Mouse (Mus musculus) neural tube, embryonic 10.5 days (tissue): ENCODE data around the gene Trim14.

ENCODE experiments used
- DNase-seq: peaks from one replicate; pipeline ENCODE4 v3.0.0-alpha.2; 2017; ENCODE audit warnings: low spot score; ENCODE audit errors: extremely low spot score

Trim14 gene

DNA sequence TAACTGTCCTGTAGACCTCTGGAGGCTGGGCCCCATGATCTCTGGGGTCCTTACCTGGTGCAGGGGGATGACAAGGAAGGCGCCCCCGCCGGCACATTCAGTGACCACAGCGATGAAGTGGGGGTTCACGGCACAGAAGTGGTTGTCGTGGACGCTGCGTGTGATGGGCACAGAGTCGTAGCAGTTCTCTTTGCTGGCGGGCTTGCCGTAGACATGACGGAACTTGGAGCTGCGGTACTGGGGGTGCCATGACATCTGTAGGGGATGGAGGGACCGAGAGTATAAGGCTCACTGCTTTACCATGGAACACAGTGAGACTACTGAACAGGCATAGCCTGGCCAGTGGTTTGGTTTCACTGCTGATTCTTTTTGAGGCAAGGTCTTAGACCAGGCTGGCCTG, 26.9 kb upstream of the Trim14 start:
- no peak for DNase-seq

- no peak for DNase-seq
Measured at GRCm38 (mm10) chr4:46562037-46562436, 26.1 kb upstream of the Trim14 start.

GRCm38 (mm10) chr4:46560069-46560705, 24.2 kb upstream of the Trim14 start:
- DNase-seq = no peak

DNA sequence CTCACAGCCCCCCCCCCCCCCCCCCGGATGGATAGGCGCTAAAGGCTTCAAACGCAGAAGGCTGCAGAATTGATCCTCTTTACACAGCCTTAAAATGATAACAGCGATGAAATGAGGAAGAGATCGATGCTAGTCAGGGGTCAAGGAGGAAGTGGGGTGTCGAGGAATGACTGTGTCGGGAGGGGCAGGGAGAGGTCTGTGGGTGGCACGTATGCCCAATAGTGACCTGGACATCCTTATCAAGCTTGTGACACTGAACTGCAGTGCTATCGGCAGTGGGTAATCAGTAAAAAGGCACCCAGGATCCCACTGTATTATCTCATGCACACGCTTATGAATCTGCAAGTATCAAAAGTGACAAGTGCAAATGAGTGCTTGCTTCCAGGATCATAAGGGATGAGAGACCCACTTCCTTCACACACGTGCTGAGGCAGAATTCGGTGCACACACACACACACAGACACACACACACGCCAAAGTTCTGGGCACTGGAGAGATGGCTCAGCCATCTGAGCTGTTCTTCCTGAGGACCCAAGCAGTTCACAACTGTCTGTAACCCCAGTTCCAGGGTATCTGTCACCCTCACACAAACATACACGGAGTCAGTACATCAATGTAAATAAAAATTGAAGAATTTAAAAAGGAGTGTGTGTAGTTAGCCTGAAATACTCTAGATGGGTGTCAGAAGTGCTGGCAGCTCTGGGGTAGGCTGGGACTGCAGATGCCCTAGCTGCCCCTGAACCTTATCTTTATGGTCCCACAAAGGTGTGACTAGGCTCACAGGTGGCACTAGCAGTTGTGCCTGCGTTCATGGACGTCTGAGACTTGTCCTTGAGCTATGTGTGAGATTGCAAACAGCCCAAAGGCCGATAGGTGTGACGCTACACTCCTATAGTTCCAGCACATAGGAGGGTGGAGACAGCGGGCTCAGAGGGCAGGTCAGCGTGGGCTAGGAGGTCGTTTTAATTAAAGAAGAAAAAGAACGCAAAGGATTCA, 23.0 kb upstream of the Trim14 start:
- no peak for DNase-seq

DNA sequence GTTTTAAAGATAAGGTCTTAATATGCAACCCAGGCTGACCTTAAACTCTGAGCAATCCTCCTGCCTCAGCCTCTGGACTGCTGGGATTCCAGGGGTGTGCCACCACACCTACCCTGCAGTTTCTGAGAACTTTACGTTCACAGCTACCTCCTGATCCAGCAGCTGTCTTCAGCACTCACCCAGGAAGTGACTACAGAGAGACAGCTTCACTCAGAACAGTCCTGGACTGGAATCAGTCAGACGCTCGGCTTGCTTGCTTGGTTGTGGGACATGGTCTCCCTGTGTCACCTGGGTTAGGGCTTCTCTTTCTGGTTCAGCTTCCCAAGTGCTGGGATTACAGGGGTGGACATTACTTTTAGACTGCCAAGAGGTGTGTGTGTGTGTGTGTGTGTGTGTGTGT, 21.0 kb upstream of the Trim14 start:
- DNase-seq = no peak

GRCm38 (mm10) chr4:46555762-46556161, 19.8 kb upstream of the Trim14 start:
- no peak for DNase-seq

DNA sequence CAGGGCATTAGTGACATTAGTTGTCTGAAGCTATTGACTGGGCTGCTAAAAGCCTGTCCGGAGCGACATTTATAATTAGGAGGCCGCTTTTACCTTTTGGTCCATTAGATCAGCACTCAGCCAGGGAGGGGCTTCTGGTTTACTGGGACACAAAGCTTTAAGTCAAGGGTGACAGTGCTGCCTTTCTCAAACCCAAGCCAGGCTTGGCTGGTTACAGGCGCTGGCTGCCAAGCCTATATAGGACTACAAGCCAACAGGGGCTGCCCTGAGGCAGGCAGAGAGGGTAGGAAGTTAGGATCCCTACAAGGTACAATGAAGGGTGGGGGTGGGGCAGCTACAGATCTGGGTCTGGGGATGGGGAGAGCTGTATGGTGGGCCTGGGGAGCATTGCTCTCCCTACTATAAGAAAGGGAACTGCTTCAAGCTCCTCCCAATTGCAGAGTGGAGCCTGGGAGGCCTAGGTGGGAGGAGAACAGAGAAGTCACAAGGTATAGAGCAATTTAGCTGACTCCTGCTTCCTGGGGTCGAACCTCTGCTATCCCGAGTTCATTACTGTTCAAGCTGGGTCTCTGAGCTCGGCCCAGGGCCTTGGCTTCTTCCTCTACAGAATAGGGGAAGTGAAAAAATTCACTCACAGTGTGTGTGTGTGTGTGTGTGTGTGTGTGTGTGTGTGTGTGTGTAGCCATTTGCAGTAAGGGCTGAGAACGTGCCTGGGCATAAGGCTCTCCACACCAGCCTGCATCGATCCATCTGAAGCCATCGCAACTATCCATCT, 18.5 kb upstream of the Trim14 start:
- DNase-seq = no peak

- DNase-seq = no peak
Measured at GRCm38 (mm10) chr4:46553864-46554263, 17.9 kb upstream of the Trim14 start.

- DNase-seq = no peak
Measured at GRCm38 (mm10) chr4:46550406-46550805, 14.5 kb upstream of the Trim14 start.

GRCm38 (mm10) chr4:46549979-46550378, 14.0 kb upstream of the Trim14 start:
- no peak for DNase-seq

- DNase-seq = no peak
Measured at GRCm38 (mm10) chr4:46546709-46547108, 10.8 kb upstream of the Trim14 start.

DNA sequence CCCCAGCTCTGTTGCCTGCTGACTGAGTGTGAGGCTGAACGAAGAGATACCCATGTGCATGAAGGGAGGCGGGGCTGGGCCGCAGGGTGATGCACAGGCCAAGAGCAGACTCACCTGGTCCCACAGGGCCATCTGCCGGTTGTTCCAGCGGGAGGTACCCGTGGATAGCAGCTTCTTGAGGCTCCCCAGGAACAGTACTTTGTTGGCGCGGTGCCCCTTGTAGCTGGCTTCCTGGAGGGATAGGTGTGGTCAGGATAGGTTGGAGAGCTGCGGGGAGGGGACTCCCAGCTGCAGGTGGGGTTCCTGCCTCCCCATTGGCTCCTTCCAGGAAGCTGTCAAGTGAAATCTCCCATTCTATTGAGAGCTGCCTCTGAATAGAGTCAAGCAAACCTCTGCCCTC, 9.6 kb upstream of the Trim14 start:
- DNase-seq = no peak

DNA sequence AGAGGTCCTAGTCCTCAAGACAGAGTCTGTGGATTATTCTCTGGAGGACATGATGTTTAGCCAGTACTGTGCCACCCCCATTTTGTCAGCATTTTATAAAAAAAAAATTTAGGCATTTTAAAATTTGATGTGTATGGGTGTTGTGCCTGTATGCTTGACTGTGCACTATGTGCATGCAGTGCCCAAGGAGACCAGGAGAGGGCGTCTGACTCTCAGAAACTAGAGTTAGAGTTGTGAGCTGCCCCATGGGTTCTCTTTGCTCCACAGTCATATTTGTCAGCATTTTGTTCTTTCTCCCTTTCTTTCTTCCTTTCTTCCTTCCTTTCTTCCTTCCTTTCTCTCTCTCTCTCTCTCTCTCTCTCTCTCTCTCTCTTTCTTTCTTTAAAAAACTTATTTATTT, 8.4 kb upstream of the Trim14 start:
- no peak for DNase-seq

GRCm38 (mm10) chr4:46543366-46544050, 7.6 kb upstream of the Trim14 start:
- DNase-seq = no peak

- DNase-seq = no peak
Measured at GRCm38 (mm10) chr4:46541707-46542106, 5.8 kb upstream of the Trim14 start.

DNA sequence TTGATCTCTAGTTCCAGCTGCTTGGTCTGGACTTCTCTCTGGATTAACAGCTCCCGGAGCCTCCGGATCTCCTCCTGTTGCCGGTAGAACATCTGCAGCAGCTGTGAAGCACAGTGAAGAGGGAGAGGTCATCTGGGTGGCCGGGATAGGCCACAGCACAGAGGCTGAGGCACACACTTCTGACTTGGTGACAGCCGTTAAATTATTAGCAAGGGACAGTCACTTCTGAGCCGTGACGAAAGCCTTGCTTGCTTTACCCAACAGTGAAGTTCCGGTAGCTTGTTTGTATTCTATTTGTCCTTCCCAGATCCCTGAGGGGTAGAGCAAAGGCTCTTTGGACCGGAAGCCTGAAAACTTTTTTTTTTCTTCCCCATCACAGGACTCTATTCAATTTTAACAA, 3.2 kb upstream of the Trim14 start:
- no peak for DNase-seq

GRCm38 (mm10) chr4:46535094-46535830, 679 bp downstream of the Trim14 start:
- peak; percentile 18 for DNase-seq

DNA sequence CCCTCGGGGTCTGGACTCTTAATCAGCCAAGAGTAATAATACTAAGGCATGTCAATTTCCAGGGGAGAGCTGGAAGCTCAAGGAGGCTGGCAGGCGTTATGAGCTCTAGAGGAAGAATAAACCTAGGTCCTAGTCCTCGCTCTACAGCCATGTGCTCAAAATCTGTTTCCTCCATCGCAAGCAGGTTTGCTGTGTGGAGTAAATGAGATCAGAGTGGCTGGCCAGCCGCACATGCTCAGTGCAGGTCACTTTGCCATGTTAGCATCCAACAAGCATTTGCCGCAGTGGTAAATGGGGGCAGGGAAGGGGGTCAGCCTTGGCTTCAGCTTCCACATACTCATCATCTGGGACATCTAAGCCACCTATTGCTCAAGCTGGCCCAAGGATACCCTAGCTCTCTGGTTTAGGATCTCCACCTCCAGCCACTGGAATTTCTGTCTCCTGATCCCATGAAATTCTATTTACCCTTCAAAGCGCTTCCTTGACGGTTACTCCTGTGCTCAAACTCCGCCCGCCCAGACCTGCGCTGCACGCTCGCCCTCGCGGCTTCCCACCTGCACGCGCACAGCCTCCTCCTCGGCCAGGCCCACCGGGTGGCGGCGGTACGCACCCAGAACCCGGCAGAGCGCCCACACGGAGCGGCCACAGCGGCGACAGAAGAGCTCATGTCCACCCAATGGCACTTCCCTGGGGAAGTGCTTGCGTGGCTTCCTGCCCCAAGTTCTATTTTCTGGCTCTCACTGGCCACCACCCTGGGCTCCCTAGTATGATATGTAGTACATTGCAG, 1.8 kb downstream of the Trim14 start:
- DNase-seq = peak; percentile 31

DNA sequence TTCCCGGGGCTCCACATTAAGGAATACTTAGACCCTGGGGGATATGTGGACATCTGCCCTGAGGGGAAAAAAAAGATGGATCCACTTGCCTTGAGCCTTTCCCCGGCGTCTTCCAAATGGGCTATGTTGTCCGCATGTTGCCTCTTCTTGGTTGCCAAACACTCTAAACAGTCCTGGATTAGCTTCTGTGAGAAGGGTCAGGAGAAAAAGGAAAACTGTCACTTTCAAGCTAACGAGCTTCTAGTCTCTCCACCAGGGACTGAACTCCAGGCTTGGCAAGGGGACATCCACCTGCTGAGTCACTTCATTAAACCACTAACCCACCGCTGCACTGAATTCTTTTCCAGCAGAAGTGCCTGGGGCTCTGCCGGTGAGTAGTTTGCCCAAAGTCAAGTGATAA, 3.0 kb downstream of the Trim14 start:
- DNase-seq = no peak

GRCm38 (mm10) chr4:46532511-46532910, 3.4 kb downstream of the Trim14 start:
- DNase-seq = no peak
